Mouse (Mus musculus): ENCODE data around the gene Stt3b. TPM values are rescaled to one million over a fixed set of nuclear protein-coding genes. Genes with fewer than 3 reads are reported as not detected.

Gene Stt3b
- total RNA-seq, 2 experiments from 2014 or later, result 68.6 to 69.2 TPM

DNA sequence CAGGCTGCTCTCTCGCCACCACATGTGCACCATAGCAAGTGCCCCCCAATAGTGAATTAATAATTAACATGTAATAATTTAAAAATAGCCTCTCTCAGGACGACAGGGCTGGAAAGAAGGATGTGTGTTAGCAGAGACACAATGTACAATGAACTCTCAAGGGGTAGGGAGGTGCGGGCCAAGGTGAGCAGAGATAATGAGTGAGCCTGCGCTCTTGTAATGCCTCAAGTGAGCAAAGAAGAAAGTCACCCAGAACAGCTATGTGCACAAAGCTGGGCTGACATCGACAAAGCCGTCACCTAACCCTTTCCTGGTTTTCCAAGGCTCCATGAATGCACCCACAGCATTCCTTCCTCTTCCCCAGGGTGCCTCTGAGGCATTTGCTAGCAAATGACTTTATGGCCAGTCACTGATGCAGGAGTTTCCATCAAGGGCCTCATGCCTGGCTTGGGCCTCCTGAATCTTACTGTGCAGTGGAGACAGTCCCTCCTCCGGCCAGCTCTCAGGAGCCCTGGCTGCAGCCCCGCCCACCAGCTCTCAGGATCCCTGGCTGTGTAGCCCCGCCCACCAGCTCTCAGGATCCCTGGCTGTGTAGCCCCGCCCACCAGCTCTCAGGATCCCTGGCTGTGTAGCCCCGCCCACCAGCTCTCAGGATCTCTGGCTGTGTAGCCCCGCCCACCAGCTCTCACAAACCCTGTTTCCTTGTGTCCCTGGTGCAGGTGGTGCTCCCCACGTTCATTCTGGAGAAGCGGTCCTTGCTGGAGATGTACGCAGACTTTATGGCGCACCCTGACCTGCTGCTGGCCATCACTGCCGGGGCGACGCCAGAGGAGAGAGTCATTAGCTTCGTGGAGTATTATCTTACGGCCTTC is 94.2 kb downstream of the Stt3b start:
- intact Hi-C loops (cut with DNase I), result no loop called here
- no peak for DNase-seq

DNA sequence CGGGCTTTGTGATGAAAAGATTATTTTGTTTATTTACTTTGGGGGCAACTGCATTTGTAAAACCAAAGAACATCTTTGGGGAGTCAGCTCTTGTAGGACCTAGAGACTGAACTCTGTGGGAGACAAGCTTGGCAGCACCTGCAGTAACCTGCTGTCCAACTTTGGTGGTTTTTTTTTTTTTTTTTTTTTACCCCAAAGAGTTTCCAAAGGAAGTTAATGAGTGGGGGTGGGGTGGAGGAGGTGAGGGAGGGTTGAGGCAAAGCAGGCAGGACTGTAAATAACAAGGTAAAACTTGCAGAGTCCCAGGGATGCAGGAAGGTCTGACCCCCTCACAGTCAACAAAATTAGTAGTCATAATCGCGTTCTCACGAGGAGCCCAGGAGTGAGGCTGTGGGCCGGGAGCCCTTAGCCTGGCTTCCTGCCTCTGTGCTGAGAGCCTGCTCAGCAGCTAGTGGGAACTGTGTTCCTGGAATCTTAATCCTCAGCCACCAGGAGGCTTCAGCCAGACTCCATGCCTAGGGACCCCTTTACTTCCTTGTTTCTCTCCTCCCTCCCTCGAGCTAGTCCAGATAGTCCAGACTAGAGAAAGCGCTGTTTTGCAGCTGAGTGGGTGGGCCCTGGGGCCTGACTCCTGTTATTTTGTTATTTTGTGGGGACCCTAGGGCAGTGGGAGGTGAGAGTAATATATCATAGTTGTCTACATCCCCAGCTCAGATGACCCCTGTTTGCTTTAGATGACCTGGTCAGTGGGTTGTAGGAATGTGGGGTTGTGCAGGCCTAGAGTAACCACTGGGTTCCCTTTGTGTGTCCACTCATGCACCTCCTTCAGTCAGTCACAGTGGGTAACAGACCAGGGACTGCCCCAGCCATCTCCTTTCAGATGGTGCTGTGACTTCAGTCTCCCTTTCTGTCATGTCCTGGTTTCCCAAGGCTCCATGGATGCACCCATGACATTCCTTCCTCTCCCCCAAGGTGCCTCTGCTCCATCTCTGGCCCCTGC is 95.3 kb downstream of the Stt3b start:
- no peak for DNase-seq

DNA sequence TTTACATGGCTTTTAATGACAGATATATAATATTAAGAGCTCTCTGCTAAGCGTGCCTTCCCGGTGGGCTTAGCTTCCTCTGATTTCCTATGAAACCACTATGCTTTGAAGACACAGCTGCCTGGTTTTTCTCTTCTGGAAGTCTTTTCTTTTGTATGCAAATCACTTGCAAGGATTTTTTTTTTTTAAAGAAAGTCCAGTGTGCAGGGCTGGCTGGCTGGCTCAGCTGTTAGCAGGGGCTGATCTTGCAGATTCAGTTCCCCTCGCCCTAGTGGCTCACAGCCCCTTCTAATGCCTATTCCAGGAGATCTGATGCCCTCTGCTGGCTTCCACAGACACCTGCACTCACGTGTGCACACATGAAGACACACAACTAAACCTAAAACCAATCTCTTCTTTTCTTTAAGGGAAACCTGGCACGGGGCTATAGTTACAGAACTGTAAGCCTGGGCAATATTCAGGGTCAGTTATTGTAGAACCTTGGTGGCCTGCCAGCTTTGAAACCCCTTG is 96.4 kb downstream of the Stt3b start:
- intact Hi-C loops (cut with DNase I), result no loop called here
- DNase-seq, result no peak

More for the DNA sequence above, 95.3 kb downstream of the Stt3b start:
- intact Hi-C loops (cut with DNase I), result no loop called here

DNA sequence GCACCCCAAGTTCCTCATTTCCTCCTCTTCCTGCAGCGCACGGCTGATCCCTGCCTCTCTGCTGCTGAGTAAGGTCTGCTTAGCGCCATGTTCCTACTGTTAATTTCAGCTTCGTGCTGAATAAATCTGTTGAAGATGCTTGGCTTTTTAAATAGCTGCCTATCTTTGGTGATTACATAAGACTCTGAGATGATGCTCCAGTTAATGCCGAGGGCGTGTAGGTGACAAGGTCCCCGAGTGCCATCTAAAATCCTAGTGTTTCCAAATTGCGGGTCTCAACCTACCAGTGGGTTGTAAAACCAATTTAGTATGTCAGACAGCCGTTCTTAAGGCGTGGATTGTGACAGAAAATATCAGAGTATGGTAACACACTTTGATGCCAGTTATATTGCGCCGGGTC is 99.7 kb downstream of the Stt3b start:
- intact Hi-C loops (cut with DNase I), result no loop called here
- no peak for DNase-seq

GRCm38 (mm10) chr9:115209737-115210136 is 100.5 kb downstream of the Stt3b start:
- intact Hi-C loops (cut with DNase I), result no loop called here

GRCm38 (mm10) chr9:115206219-115206618 is 104.0 kb downstream of the Stt3b start:
- DNase-seq, result no peak
- intact Hi-C loops (cut with DNase I), result no loop called here

More at GRCm38 (mm10) chr9:115209737-115210136, 100.5 kb downstream of the Stt3b start:
- DNase-seq, result no peak

GRCm38 (mm10) chr9:115205491-115205890 is 104.7 kb downstream of the Stt3b start:
- intact Hi-C loops (cut with DNase I), result no loop called here
- DNase-seq, result no peak

DNA sequence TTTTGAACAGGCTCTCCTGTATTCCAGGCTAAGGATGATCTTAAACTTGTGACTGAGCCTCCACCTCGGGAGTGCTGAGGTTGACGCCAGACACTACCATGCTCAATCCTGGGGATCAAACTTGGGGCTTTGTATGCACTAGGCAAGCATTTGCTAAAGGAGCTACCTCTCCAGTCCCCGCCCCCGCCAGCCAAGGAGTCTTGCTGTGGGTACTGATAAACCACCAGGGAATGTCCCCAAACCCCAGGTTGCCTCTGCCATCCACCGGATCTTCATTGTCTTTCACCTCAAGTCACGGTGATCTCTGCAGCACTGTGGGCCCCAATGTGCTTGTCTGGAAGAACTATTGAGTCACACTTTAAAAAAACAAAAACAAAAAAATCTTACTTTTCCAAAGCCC is 107.1 kb downstream of the Stt3b start:
- no peak for DNase-seq
- intact Hi-C loops (cut with DNase I), result no loop called here

- no peak for DNase-seq
- intact Hi-C loops (cut with DNase I), result no loop called here
Measured at GRCm38 (mm10) chr9:115201264-115201663, 109.0 kb downstream of the Stt3b start.

DNA sequence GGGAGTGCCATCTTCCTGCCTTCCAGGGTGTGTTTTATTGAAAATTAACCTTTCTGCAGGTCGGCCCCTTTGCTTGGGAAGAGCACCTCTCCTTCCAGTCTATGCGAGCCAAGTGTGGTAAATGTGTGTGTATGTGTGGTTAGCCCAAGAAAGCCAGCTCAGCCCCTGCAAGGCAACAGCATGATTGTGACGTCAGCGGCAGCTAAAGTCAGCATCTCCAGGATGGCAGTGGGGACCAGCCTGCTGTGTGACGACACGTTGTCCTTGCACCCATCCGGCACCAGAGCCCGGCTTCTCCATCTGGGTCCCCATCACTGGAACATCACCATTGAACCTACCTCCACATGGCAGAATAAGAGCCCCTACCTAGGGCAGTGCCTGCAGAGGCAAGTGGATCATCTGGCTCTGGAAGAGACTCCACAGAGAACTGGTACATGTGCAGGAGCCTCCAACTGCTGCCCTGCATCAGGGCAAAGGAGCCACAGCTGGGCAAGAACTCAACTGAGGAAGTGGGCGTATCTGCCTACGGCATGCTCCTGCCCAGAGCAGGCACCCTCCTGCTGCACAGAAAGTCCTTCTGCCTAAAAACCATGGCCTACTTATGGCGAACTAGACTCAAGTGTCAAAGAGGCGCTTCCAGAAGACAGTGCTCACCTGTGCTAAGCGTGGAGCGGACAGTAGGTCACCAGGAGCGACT is 109.9 kb downstream of the Stt3b start:
- intact Hi-C loops (cut with DNase I), result no loop called here
- no peak for DNase-seq

DNA sequence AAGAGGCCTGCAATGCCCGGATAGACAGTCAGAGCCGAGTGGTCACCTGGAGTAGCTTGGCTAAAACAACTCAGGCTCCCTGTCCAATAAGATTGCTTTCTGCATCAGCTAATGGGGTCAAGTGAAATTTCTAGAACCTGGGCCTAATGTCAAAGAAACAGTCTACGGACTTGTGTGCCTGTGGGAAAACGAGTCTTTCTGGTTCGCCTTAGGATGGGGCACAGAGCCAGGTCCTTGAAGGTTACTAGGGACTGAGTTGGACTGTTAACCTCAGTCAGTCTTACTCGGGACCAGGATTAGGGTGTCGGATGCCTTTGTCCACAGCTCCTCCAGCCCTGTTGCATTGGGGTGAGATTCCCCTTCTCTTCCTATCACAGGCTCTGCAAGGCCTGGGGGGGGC is 113.1 kb downstream of the Stt3b start:
- intact Hi-C loops (cut with DNase I), result no loop called here
- no peak for DNase-seq

DNA sequence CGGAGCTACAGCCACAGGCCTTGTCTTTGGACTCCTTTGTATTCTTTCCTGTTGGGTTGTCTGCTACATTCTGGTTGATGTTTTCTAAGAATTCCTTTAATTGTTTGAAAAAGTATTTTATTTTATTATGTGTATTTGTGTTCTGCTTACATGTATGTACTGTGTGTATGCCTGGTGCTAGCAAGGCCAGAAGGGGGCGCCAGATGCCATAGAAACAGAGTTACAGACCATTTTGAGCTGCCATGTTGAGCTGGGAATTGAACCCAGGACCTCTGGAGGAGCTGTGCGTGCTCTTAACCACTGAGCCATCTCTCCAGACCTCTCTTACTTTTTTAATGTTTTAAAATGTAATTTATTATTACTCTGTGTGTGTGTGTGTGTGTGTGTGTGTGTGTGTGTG is 117.3 kb downstream of the Stt3b start:
- DNase-seq, result no peak
- intact Hi-C loops (cut with DNase I), result no loop called here
